Mouse (Mus musculus) C2C12 (cell line): ENCODE measurements at regions not wholly inside any gene's neighbourhood (a gene's known extent, or its start where the extent isn't known, plus 50 kb on each side); places are given as distances from the start of the nearest gene placed in this dataset.

Experiments
- CTCF ChIP-seq: IDR thresholded peaks from one replicate; pipeline ENCODE4 v1.5.1; 2011; ENCODE audit not compliant: control insufficient read depth, insufficient read depth, insufficient read length
- MAX ChIP-seq: IDR thresholded peaks from one replicate; pipeline ENCODE4 v1.6.1; 2011; ENCODE audit warnings: mild to moderate bottlenecking, control low read depth
- MYOG ChIP-seq: IDR thresholded peaks from one replicate; pipeline ENCODE4 v1.6.1; 2011; ENCODE audit not compliant: control insufficient read depth, insufficient read length; ENCODE audit errors: extremely low read depth
- USF1 ChIP-seq: IDR thresholded peaks from one replicate; pipeline ENCODE4 v1.6.1; 2011; ENCODE audit warnings: low read depth, mild to moderate bottlenecking, control low read depth, moderate library complexity

DNA sequence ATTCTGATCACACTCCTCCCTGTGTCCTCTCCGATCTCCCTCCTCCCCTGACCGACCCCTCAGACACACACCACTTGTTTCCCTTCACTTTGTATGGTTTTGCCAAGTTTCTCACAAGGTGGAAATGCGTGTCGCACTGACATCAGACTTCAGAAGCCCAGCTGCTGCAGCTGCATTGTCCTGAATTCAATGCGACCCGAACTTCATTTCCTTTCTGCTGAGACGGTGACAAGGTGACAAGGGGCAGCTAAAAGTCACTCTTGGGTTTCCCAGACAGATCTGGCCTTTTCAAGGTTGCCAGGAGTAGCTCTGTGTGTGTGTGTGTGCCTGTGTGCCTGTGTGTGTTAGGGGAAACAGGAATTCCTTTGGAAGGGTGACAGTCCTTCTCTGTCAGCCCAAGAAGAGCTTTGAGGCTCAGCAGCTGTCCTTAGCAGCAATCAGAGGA lies 139.5 kb downstream of the Plk2 start:
- TF ChIP-seq CTCF (no peak), MAX (no peak), MYOG (no peak), USF1 (no peak)
